Mouse (Mus musculus) forebrain, embryonic 10.5 days (tissue): ENCODE measurements around the gene Tcp11l1. TPM values are rescaled to one million over a fixed set of nuclear protein-coding genes. Genes with fewer than 3 reads are reported as not detected.
A peak's percentile ranks its signal among the peaks of the same experiment; 100 is the strongest.

Source experiments
- DNase-seq: peaks from one replicate; pipeline ENCODE4 v3.0.0-alpha.2; 2017; ENCODE audit warnings: low spot score; ENCODE audit errors: extremely low spot score
- H3K27ac ChIP-seq: fragments of 300-500 bp; sonication (generic); 2 replicates; pipeline ENCODE4 v1.5.1; 2016; ENCODE audit warnings: mild to moderate bottlenecking
- H3K27me3 ChIP-seq: fragments of 300-500 bp; sonication (generic); 2 replicates; pipeline ENCODE4 v1.6.1; 2016; ENCODE audit warnings: mild to moderate bottlenecking; ENCODE audit not compliant: poor library complexity, severe bottlenecking
- H3K36me3 ChIP-seq: fragments of 300-500 bp; sonication (generic); replicated peaks from 2 replicates; pipeline ENCODE4 v1.6.1; 2016; ENCODE audit warnings: mild to moderate bottlenecking, moderate library complexity
- H3K4me1 ChIP-seq: fragments of 300-500 bp; sonication (generic); 2 replicates; pipeline ENCODE4 v1.6.1; 2016
- H3K4me3 ChIP-seq: fragments of 300-500 bp; sonication (generic); 2 replicates; pipeline ENCODE4 v1.5.1; 2016; ENCODE audit warnings: mild to moderate bottlenecking, moderate library complexity
- H3K9me3 ChIP-seq: fragments of 300-500 bp; sonication (generic); 2 replicates; pipeline ENCODE4 v1.6.1; 2016; ENCODE audit warnings: mild to moderate bottlenecking, moderate library complexity
- WGBS: fragments of 180-500 bp; shearing (Covaris S2); methylation state at CpG from one replicate; pipeline ENCODE4 v1.1.7; 2016; 5-methylcytosine and 5-hydroxymethylcytosine counted together
- polyA plus RNA-seq: library from polyadenylated mRNA; unstranded; fragments of >200 nt; fragmentation: Nextera tagmentation; extraction: Ambion mirVana; gene quantifications from 2 replicates; pipeline ENCODE4 v1.2.1, GENCODE M21; 2016

The Tcp11l1 gene
- polyA plus RNA-seq, 1 experiment from 2014 or later: 54.7 TPM

DNA sequence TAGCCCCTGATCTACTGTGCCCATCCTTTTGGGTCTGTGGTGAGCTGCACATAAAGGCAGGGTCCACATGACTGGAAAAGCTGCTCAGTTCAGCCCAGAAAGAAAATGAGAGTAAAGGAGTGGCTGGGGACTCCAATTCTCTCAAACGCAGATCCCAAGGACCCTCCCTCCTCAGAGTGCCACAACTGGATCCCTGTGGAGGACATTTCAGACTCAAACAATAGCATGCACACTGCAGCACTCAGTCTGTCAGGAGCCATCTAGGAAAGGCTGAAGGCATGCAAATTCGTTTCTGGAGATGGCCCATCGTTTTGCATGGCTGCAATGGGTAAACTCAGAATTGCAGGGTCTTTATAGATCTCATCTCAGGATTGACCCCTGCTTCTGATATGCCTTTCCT is 8.8 kb downstream of the Tcp11l1 start:
- Histone ChIP-seq H3K4me3 (no peak overlapping the region), H3K27me3 (no peaks in the 10 kb centered on the region), H3K4me1 (peaks cover 12% of the 10 kb centered on the region), H3K27ac (no peak overlapping the region), H3K36me3 (peaks cover 24% of the 10 kb centered on the region), H3K9me3 (no peaks in the 10 kb centered on the region)
- WGBS: 71% methylated on average over 3 of the region's 3 CpGs
- DNase-seq: no peak

DNA sequence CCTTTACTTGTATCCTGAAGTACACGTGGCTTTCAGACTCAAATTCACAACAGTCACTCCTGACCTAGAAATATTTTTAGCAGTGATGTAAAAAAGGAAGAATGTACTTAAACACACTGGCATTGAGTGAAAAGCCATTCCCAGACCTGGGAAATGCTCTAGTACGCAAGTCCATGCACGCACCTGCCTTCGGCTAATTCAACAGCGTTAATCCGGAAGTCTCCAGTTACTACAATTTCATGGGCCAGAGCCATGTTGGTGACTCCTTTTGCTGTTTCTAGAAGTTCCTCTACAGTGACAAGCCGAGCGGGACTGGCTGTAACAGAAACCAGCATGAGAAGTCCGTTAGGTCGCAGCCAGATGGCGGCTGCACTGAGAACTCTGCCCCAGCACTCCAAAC is 12.3 kb downstream of the Tcp11l1 start:
- Histone ChIP-seq H3K4me1 (no peaks in the 10 kb centered on the region), H3K9me3 (no peaks in the 10 kb centered on the region), H3K27ac (no peak overlapping the region), H3K4me3 (no peak overlapping the region), H3K36me3 (peaks cover 21% of the 10 kb centered on the region), H3K27me3 (no peaks in the 10 kb centered on the region)
- 90% methylated on average over 11 of the region's 11 CpGs for WGBS
- no peak for DNase-seq

DNA sequence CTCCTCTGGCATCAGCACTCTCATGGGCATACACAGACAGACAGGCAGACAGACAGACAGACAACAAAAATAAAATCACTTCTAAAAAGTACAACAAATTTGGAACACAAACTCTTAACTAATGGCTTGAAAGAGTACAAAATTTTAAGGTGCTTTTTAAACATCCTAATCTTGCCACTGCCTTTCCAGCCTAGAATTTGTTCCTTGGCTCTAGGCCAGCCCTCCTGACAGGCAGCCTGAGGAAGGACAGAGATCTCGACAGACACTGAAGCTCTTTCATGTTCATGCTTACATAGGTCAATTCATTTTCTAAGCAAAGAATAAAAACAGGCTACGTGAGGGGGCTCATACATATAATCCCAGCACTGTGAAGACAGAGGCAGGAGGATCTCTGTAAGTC is 19.4 kb downstream of the Tcp11l1 start:
- no peaks in the 10 kb centered on the region for H3K9me3 ChIP-seq
- H3K27me3 ChIP-seq: no peaks in the 10 kb centered on the region
- peaks cover 18% of the 10 kb centered on the region for H3K4me1 ChIP-seq
- no peak overlapping the region for H3K27ac ChIP-seq
- no peak for DNase-seq
- H3K36me3 ChIP-seq: peaks cover 4% of the 10 kb centered on the region
- WGBS: 84% methylated on average over 2 of the region's 2 CpGs
- no peak overlapping the region for H3K4me3 ChIP-seq

DNA sequence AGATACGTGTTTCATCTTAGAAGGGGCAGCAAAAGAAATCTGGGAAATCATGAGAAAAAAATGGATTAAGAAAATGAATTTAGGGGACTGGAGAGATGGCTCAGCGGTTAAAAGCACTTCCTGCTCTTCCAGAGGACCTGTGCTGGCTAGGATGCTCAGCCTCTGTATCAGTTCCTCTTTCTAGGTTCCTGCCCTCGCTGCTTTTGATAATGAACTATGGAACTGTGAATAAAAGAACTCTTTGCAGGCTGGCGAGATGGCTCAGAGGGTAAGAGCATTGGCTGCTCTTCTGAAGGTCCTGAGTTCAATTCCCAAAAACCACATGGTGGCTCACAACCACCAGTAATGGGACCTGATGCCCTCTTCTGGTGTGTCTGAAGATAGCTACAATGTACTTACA is 21.2 kb downstream of the Tcp11l1 start:
- no peaks in the 10 kb centered on the region for H3K27me3 ChIP-seq
- H3K9me3 ChIP-seq: no peaks in the 10 kb centered on the region
- H3K4me3 ChIP-seq: no peak overlapping the region
- WGBS: 82% methylated on average over 4 of the region's 4 CpGs
- DNase-seq: no peak
- no peak overlapping the region for H3K27ac ChIP-seq
- no peaks in the 10 kb centered on the region for H3K36me3 ChIP-seq
- peaks cover 18% of the 10 kb centered on the region for H3K4me1 ChIP-seq

DNA sequence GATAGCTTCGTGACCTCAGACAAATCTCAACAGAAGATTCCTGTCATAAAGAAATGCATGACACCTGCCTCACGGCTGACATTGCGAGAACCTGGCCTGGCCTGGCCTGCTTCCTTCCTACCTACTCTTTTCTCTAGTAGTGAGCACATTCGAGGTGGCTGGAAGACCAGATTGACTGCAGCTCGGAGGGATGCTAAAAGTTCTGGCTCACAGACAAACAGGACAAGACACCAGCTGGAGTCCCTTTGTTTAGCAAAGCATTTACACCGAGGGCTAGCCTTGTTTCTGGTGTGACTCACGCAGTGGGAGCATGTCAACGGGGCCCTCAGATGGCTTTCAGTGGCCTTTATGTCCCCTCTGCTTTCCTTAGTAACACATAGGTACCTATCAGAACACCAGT is 23.2 kb downstream of the Tcp11l1 start:
- H3K36me3 ChIP-seq: peaks cover 10% of the 10 kb centered on the region
- no peak overlapping the region for H3K4me3 ChIP-seq
- H3K9me3 ChIP-seq: no peaks in the 10 kb centered on the region
- no peaks in the 10 kb centered on the region for H3K27me3 ChIP-seq
- H3K27ac ChIP-seq: no peak overlapping the region
- no peak for DNase-seq
- WGBS: 84% methylated on average over 8 of the region's 8 CpGs
- peaks cover 21% of the 10 kb centered on the region for H3K4me1 ChIP-seq

DNA sequence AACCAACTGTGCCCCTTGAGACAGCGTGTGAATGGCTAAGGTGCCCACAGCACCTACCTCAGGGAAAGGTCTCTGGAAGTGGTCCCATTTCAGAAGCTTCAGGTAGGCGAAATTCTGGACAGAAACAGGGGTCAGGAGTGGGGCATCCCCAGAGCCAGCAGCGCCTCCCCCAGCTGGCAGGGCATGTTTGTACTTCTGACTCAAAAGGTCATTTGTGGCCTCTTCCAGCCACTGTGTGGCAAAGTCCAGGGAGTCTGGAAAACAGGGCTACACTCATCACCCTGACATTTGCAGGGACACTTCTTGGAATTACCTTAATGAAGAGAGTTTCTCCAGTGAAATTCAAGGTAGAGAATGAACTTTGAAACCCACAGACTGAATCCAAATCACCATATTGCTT is 23.6 kb downstream of the Tcp11l1 start:
- Histone ChIP-seq H3K27me3 (no peaks in the 10 kb centered on the region), H3K36me3 (peaks cover 14% of the 10 kb centered on the region), H3K4me1 (peaks cover 21% of the 10 kb centered on the region), H3K4me3 (no peak overlapping the region), H3K27ac (no peak overlapping the region), H3K9me3 (no peaks in the 10 kb centered on the region)
- WGBS: 83% methylated on average over 3 of the region's 3 CpGs
- no peak for DNase-seq

DNA sequence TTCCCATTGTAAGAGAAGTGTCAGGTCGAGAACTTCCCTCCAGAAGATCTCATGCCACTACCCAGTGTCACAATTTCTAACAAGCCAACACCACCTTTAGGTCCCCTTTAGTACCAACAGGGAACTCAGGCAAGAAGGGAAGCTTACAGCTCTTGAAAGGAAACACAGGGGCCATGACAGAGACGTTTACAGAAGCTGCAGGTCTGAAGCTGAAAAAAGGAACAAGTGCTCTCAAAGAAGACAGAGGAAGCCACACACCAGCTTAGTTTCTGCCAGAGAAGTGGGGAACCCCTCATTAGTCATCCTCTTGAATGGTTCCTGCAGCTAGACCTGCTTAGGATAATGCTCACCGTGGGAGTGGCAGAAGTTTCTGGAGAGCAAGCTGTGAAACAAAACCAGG is 24.7 kb downstream of the Tcp11l1 start:
- 74% methylated on average over 3 of the region's 3 CpGs for WGBS
- peaks cover 21% of the 10 kb centered on the region for H3K4me1 ChIP-seq
- DNase-seq: no peak

DNA sequence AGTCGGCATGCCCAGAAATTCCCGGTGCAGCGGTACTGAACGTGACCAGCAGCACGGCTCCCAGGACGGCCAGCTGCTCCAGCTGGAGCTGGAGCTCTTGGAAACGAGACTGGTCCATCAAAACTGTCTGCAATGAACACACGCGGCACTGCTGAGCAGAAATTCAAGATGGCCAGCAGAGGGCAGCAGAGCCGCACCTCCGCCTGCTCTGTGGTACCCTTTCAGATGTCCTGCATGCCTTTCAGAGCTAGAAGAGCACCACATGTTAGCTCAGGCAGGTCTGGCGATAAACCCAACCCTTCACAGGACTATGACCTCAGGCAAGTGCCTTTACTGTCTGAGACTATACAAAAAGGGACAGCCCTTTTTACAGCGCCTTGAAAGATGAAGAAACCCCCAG is 26.6 kb downstream of the Tcp11l1 start:
- DNase-seq: peak; percentile 84
- no peaks in the 10 kb centered on the region for H3K9me3 ChIP-seq
- peaks cover 17% of the 10 kb centered on the region for H3K4me1 ChIP-seq
- no peaks in the 10 kb centered on the region for H3K27me3 ChIP-seq
- no peak overlapping the region for H3K27ac ChIP-seq
- 17% methylated on average over 13 of the region's 13 CpGs for WGBS
- no peak overlapping the region for H3K4me3 ChIP-seq
- peaks cover 36% of the 10 kb centered on the region for H3K36me3 ChIP-seq

More for the DNA sequence above, 24.7 kb downstream of the Tcp11l1 start:
- Histone ChIP-seq H3K27ac (no peak overlapping the region), H3K36me3 (peaks cover 21% of the 10 kb centered on the region), H3K9me3 (no peaks in the 10 kb centered on the region), H3K27me3 (no peaks in the 10 kb centered on the region), H3K4me3 (no peak overlapping the region)

DNA sequence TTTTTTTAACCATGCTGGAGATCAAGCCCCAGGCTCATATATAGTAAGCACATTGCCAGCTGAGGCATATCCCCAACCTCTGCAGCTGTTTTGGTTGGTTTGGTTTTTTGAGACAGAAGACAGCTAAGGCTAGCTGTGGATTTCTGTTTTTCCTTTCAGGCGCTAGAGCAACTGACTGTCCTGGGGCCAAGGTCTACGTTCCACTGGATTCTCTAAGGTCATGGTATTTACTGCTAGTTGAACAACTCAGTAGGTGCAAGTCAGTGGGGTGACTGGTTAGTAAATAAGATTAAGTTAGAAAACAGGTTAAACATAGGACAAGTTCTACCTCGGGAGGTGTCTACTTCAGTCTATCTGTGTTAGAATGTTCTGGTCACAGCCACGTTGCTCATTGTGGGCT is 27.2 kb downstream of the Tcp11l1 start:
- no peaks in the 10 kb centered on the region for H3K27me3 ChIP-seq
- no peak overlapping the region for H3K4me3 ChIP-seq
- H3K36me3 ChIP-seq: peaks cover 36% of the 10 kb centered on the region
- WGBS: 93% methylated on average over 4 of the region's 4 CpGs
- no peak for DNase-seq
- peaks cover 11% of the 10 kb centered on the region for H3K4me1 ChIP-seq
- no peaks in the 10 kb centered on the region for H3K9me3 ChIP-seq
- H3K27ac ChIP-seq: no peak overlapping the region

DNA sequence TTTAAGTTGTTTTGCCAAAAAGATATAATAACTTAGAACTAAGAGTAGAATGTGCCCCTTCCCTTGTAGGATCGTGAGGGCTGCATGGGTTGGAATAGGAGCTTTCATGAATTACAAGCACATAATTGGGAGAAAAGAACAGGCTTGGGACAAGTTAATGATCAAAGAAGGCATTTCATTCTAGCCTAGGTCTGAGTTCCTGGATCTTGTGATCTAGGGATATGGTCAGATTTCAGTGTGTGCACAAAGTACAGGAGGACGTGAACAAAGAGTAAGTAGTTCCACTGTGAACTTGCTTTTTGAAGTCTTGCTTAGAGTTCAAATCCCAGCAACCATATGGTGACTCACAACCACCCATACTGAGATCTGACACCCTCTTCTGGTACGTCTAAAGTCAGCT is 34.6 kb downstream of the Tcp11l1 start:
- no peaks in the 10 kb centered on the region for H3K4me1 ChIP-seq
- DNase-seq: no peak
- H3K27me3 ChIP-seq: no peaks in the 10 kb centered on the region
- H3K27ac ChIP-seq: no peak overlapping the region
- peaks cover 18% of the 10 kb centered on the region for H3K36me3 ChIP-seq
- WGBS: 88% methylated on average over 3 of the region's 3 CpGs
- H3K9me3 ChIP-seq: no peaks in the 10 kb centered on the region
- no peak overlapping the region for H3K4me3 ChIP-seq

DNA sequence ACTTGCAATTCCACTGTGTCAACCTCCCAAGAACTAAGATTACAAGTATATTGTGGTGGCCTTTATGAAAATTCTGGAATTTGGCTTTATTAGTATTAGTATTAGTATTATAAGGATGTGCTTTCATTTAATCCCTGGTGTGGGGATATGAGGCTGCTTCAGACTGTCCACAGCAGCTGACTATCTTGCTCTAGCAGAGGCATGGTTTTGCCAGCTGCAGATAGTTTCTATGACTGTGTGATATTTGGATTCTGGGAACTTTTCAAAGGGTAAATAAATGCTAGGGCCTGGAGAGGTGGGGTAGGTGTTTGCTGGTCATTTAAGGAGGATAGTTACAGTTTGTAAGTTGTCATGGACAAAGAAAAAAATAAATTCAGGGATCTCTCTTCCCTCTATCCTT is 40.2 kb downstream of the Tcp11l1 start:
- Histone ChIP-seq H3K36me3 (peaks cover 13% of the 10 kb centered on the region), H3K9me3 (no peaks in the 10 kb centered on the region), H3K27me3 (no peaks in the 10 kb centered on the region), H3K4me1 (no peaks in the 10 kb centered on the region), H3K27ac (no peak overlapping the region), H3K4me3 (no peak overlapping the region)
- DNase-seq: no peak

DNA sequence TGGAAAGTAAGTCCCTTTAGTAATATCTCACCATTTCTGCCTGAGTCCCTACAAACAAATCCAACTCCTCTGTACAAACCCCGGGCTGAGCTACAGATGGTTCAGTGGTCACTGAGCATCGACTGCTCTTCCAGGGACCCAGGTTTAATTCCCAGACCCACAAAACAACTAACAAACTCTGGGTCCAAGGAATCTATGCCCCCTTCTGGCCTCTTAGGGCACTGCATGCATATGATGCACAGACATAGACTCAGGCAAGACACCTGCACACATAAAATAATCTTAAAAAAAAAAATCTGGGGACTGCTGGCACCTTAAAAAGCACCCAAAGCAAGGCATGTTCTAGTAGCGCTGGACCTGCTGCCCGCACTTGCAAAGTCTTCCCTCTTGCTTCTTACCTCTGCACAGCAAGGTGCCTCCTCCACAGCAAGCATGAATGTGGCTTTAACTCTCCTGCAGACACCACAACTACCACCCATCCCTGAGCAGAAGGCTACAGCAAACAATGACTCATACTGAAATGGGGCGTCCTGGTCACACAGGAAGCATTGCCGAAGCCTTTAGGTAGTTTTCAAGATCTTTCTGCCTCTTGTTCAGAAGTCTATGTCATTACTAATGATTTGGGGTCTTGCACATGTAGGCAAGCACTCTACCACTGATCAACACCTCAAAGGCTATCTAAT is 42.7 kb downstream of the Tcp11l1 start:
- Histone ChIP-seq H3K27me3 (no peaks in the 10 kb centered on the region), H3K4me3 (no peak overlapping the region), H3K27ac (no peak overlapping the region), H3K9me3 (no peaks in the 10 kb centered on the region), H3K4me1 (no peaks in the 10 kb centered on the region), H3K36me3 (peaks cover 34% of the 10 kb centered on the region)
- DNase-seq: no peak
- 85% methylated on average over 6 of the region's 6 CpGs for WGBS

DNA sequence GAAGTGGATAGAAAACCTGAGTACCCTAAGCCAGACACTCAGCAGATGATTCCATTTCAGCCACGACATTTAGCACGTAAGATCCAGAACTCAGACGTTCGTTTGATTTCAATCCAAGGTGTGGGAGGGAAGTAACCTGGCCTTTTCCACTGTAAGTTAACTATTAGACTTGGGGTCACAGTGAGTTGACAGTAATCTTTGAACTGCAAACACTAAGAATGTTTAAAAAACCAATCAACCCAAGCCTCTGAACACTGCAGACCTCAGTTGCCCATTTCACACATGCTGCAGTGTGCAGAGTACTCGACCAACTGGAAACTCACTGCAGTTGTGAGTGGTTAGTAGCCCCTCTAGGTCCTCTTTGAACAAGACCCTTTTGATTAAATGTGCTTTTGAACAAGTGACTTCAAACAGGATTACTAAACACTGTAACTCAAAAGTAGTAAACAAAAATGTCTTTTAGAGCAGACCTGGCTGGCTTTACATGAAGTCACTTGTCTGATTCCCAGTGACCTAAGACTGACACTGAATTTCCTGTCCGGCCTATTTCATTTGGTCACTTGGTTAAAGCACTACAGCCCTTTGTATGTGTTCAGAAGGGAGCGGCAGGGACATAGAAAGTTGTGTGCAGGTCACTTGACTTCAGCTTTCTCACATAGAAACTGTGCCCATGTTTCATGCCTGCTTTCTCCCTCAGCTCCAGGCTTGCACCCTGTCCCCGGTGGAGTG is 48.4 kb downstream of the Tcp11l1 start:
- Histone ChIP-seq H3K27me3 (no peaks in the 10 kb centered on the region), H3K27ac (no peak overlapping the region), H3K9me3 (no peaks in the 10 kb centered on the region), H3K36me3 (peaks cover 91% of the 10 kb centered on the region), H3K4me1 (no peaks in the 10 kb centered on the region), H3K4me3 (no peak overlapping the region)
- DNase-seq: no peak
- WGBS: 95% methylated on average over 8 of the region's 8 CpGs
